Mouse (Mus musculus) T-helper 1 cell (primary cell): ENCODE data around the gene Ube2n.

Source experiments
- in situ Hi-C: fragments of 300-600 bp; cut with MboI, MseI; formaldehyde crosslinking; loops from one replicate; pipeline ENCODE4 v1.15.1; 2025; ENCODE audit warnings: high pct_unique_total_duplicates

Gene Ube2n

DNA sequence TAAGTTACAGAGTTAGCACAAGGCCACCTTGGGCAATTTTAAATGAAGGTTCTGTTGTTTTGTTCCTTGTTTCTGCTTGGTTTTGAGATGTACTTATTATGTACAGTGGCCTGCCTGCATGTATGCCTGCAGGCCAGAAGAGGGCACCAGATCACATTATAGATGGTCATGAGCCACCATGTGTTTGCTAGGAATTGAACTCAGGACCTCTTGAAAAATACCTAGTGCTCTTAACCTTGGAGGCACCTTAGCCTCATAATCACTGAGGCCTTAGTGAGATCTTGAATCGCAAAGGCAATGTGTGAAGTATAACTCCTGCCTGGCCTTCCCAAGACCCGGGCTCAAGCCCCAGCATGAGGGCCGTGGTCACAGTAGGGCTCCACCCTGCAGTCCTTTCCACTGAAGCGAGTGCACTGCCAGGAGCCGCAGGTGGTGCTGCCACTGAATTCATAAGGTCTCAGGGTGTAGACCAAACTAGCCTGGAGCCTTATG, 42.4 kb downstream of the Ube2n start:
- in situ Hi-C loops, result no loop called here

DNA sequence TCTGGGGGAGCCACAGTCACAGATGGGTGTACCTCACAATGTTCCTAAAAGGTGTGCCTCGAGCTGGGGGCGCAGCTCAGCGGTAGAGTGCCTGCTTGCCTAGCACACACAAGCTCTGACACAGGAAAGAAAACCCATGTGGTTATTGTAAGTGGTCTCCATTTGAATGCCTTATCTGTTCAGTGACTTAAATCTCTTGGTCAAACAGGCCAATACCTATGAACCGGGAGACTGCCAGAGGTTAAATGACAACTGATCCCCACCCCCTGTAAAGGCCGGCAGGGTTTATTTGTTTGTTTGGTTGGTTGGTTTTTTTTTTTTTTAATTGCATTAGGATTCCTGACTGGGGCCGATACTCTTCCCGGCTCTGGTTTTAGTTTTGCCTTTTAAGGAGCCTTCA, 44.5 kb downstream of the Ube2n start:
- in situ Hi-C loops, result no loop called here

DNA sequence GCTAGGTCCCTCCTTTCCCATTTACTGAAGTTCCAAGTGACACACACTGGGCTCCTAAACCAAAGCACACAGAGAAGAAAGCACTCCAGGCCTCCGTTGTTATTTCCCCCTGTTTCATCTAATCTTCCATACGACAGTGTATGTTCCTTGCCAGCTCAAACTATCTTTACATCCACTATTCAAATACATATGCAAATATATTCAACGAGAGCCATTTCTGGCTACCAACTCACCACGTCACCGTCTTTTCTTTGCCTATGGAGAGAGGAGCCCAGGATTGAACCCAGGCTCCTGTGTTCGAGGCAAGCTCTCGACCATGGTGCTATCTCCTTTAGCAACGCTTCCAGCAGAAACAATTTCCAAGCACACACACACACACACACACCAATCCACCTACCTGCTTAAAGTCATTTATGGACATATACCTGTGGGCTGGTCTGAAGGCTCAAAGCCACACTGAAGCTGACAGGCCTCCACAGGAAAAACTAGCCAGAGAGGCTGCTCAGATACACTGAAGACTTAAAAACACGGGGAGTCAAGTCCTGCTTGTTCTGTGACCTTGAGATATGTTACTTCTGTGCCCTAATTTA, 45.5 kb downstream of the Ube2n start:
- in situ Hi-C loops, result no loop called here

DNA sequence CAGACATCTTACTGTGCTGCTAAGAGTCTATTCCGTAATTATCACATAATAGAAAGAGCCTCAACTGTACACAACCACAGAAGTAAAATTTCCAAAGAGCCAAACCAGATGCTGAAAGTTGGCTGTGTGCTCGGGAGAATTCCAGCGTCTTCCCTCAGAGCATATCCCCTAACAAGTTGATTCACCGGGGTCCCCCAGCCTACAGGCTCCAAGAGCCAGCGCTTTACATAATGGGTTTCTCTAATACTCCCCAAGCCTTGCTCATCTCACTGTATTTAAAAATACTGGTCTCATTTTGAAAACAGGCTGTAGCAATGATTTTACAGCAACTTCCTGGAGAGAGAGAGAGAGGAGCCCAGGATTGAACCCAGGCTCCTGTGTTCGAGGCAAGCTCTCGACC, 46.7 kb downstream of the Ube2n start:
- in situ Hi-C loops, result no loop called here

DNA sequence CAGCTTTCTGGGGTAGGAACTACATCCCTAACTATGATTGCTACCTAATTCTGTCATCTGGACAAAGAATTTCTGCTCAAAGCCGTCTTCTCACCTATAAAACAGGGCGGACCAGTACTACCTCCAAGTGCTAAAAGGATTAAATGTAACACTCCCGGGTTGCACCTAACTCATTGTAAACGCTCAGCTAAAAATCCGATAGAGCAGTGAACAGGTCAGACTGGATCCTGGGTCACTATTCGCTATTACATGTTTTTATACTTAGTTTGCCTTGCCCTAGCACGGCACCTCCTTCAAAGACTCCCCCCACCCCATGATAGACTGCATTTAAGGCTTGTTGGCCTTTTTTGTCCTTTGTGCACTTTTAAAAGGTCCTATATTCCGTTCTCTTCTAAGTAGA, 47.5 kb downstream of the Ube2n start:
- in situ Hi-C loops, result no loop called here

- in situ Hi-C loops, result no loop called here
These were observed 48.2 kb downstream of the Ube2n start for GRCm38 (mm10) chr10:95562859-95563841.

GRCm38 (mm10) chr10:95563851-95564845, 49.2 kb downstream of the Ube2n start, which contains the start of gene Nudt4:
TSS of gene Nudt4 (minus strand) at chr10:95564146.
- in situ Hi-C loops, result no loop called here

- in situ Hi-C loops, result no loop called here
These were observed 50.4 kb downstream of the Ube2n start for GRCm38 (mm10) chr10:95565156-95565854.

DNA sequence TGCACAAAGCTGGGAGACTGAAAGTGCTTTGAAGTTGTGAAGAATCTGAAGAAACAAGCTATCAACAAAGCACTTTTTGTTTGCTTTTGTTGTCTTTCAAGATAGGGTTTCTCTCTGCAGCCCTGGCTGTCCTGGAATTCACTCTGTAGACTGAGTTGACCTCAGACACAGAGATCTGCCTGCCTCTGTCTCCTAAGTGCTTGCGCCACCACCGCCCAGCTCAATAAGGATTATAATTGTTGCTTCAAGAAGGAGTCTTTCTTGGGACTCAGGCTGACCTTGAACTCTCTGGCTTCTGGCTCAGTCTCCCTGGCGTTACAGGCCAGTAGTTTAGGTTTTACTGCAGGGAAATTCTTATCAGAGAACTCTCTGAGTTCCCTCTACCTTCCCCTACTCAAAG, 51.8 kb downstream of the Ube2n start:
- in situ Hi-C loops, result no loop called here

DNA sequence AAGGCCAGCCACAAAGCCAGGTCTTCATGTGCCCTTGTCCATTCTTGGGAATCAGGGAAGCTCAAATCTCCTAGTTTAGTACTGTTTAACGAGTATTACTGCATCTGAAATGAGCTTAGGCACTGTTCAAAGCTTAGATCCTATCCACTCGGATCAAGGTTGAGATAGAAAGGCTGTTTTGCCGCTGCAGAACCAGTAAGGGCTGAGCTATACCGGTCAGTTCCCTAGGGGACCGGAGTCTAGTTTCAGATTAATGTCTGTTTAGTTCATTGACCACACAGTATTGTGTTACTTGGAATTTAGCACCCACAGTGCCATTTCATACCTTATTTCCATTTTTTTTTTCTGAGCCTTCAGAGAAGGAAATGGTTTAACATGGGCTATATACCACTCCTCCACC, 52.6 kb downstream of the Ube2n start:
- in situ Hi-C loops, result no loop called here

DNA sequence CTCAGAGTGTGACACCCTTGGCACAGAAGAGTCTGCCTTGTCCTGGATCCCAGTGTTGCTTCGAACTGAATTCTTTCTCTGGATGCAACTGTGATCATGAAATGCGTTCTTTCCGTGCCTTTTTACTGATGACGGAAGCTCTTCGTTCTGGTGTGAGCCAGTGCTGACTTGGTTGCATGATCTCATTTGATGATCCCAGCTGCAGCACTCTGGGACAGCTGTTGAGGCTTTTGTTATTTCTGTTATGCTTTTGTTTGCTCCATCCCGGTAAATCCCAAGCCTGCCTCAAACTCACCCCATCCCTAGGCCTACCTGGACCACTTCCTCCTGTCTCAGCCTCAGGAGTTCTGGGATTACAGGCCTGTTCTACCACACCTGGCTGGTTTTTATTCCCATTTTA, 53.1 kb downstream of the Ube2n start:
- in situ Hi-C loops, result no loop called here

DNA sequence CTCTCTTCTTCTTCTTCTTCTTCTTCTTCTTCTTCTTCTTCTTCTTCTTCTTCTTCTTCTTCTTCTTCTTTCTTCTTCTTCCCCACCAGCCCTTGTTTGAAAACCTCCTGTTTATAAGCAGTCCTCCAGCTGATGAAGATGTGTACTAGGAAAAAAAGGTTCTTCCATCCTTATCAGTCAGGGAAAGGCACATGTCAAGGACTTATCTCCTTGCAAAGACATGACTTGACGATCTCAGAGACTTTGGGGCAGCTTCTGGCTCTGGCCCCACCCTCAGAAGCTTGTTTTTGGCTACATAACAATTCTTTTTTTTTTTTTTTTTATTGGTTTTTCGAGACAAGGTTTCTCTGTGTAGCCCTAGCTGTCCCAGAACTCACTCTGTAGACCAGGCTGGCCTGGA, 54.5 kb downstream of the Ube2n start:
- in situ Hi-C loops, result no loop called here

GRCm38 (mm10) chr10:95574994-95575393, 60.0 kb downstream of the Ube2n start:
- in situ Hi-C loops, result loop anchor here (10.0 kb wide), 1 partner anchor 100 kb away; the partner anchor contains the start of gene Anapc15-ps

- in situ Hi-C loops, result loop anchor here (10.0 kb wide), 1 partner anchor 99 kb away; the partner anchor contains the start of gene Anapc15-ps
These were observed 61.0 kb downstream of the Ube2n start for GRCm38 (mm10) chr10:95575839-95576380.

DNA sequence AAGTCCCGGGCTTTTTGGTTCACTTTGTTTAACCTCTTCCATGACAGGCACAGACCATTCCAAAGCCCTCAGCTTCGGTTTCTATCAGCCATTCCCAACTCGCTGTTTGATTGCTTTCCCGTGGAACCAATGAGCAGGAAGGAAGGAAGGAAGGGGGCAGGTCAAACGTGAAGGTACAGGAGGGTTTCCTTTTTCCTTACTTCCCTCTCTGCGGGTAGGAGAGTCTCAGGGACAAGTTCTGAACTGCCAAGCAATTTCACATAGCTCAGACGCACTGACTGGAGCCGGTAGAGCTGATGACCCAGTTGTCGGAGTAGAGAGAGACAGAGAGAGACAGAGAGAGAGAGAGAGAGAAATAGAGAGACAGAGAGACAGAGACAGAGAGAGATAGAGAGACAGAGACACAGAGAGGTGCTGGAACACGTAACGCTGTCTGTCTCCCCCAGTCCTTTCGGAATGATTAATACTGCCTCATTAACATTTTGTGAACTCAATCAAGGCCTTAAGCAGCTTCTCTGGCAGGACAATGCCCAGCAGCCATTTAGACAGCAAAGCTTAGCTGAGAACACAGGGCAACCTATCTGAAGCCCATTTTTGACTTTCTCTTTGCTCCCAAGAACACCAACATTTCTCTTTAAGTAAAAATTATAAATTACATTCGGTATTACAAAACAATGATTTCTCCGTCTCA, 62.1 kb downstream of the Ube2n start:
- in situ Hi-C loops, result loop anchor here (10.0 kb wide), 1 partner anchor 98 kb away; the partner anchor contains the start of gene Anapc15-ps

GRCm38 (mm10) chr10:95577567-95577950, 62.6 kb downstream of the Ube2n start:
- in situ Hi-C loops, result loop anchor here (10.0 kb wide), 1 partner anchor 97 kb away; the partner anchor contains the start of gene Anapc15-ps

- in situ Hi-C loops, result no loop called here
These were observed 70.6 kb downstream of the Ube2n start for GRCm38 (mm10) chr10:95585554-95585953.

DNA sequence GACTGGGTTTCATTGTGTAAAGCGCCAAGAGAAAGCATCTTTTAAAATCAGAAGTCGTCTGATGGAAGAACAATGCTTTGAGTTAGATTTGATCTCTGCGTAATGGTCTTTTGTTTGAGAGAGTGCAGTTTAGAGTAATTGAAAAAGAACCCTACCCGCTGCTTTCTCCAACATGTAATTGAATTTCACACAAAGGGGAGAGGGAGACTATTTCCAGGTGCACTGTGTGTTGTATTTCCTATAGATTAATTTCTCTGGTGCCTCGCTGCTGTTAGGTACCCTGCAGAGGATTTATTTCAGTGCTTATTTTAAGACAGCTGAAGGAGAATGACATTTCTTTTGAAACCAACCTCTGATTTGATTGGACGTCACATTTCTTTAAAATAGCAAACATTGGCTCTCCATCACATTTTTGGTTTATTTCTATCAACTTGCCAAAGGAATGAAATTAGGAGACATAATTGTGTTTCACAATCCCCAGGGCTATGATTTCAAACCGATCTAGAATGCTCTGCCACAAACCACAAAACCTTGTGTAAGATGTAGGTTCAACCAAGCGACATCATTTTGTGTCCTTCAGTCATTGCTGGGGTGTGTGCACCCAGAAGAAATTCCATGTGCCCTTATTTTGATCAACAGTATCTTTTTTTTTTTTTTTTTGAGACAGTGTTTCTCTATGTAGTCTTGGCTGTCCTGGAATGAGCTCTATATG, 72.7 kb downstream of the Ube2n start:
- in situ Hi-C loops, result no loop called here

- in situ Hi-C loops, result no loop called here
These were observed 74.3 kb downstream of the Ube2n start for GRCm38 (mm10) chr10:95589196-95589595.
